Mouse (Mus musculus): Measurements from ENCODE around the gene Igdcc3.

DNA sequence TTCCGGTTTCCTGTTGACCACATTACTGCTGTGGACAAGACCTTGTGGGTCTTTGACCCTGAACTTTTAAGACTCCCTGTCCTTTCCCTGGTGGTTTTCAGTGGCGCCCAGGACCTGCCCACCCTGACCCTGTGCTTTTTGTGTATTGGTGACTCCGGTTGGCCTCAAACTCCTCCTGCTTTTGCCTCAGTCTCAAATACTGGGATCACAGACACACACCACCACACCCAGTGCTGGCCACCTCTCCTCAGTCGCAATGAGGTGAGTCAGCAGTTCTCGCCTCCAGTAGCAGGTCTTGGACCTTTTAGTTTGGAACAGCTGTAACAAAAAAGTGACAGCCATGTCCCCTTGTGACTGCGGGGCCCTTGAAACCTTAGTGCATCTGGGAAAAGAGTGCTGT lies 56.8 kb downstream of the Igdcc3 start:
- TF ChIP-seq FLI1 (IDR thresholded peaks at IDR 0.05; ENCODE audit: low read length) = no peak
- TF ChIP-seq GATA1 (IDR thresholded peaks at IDR 0.05; ENCODE audit: borderline replicate concordance, low read length) = no peak

All from megakaryocyte, embryonic 14.5 days (primary cell).